Mouse (Mus musculus): Measurements from ENCODE around the gene Hist1h2ae.

DNA sequence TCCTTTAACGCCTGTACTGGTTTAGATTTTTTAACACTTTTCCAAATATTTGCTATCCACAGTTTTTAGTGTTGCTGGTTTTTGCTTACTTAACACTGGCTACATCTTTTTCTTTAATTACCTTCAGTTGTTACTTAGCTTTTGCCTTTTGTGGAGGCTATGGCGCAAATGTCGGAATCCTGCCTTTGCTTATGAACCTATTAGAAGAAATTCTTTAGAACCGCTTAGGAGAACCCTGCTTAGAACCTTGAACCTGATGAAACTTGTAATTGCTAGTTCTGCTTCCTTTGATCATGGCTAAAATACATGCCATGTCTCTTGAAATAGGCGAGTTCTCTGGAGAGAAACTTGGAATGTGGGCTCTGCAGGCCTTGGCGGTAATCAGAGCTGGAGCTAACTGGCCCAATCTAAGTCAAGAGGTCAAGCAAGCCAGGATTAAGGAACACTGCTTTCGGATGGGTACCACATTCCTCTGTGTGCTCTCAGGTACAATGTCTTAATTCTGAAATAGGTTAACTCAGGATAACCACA lies 5.4 kb upstream of the Hist1h2ae start:
- TF ChIP-seq GATA1 (IDR thresholded peaks at IDR 0.05; ENCODE audit: low read length) (no peak), TAL1 (IDR thresholded peaks at IDR 0.05; ENCODE audit: low read length) (no peak)
